Mouse (Mus musculus) bone marrow, adult 2 months (tissue): ENCODE measurements around the gene Camta2. TPM values are rescaled to one million over a fixed set of nuclear protein-coding genes. Genes with fewer than 3 reads are reported as not detected.

Experiments used
- H3K27ac ChIP-seq: fragments of 200-500 bp; 2 replicates; pipeline ENCODE4 v1.5.1; 2012; ENCODE audit warnings: low read depth, mild to moderate bottlenecking, control low read depth, inconsistent platforms, low read length; ENCODE audit not compliant: control insufficient read depth, poor library complexity, insufficient read depth
- H3K4me1 ChIP-seq: fragments of 200-500 bp; 2 replicates; pipeline ENCODE4 v1.6.1; 2011; ENCODE audit warnings: low read length; ENCODE audit not compliant: control insufficient read depth, insufficient read depth
- H3K4me3 ChIP-seq: fragments of 200-500 bp; replicated peaks from 2 replicates; pipeline ENCODE3; 2011; ENCODE audit warnings: mild to moderate bottlenecking, low read depth, low read length, control low read depth; ENCODE audit not compliant: control insufficient read depth
- CTCF ChIP-seq: fragments of 200-500 bp; IDR thresholded peaks from 2 replicates; pipeline ENCODE4 v1.5.1; 2011; ENCODE audit warnings: low read length, control low read depth; ENCODE audit not compliant: control insufficient read depth, insufficient read depth
- POLR2A ChIP-seq: fragments of 200-500 bp; IDR thresholded peaks from 2 replicates; pipeline ENCODE4 v1.6.1; 2011; ENCODE audit warnings: low read depth, mild to moderate bottlenecking, control low read depth, low read length, borderline replicate concordance; ENCODE audit not compliant: control insufficient read depth
- WGBS: fragments of 180-500 bp; shearing (Covaris S2); methylation state at CpG from one replicate; pipeline ENCODE4 v1.1.7; 2018; 5-methylcytosine and 5-hydroxymethylcytosine counted together
- polyA plus RNA-seq: library from polyadenylated mRNA; stranded (reverse); fragments of >200 nt; gene quantifications from 2 replicates; pipeline ENCODE4 v1.2.4, GENCODE M21; 2011; ENCODE audit warnings: low replicate concordance; ENCODE audit not compliant: missing spikeins, insufficient read depth, insufficient read length

Gene Camta2
- polyA plus RNA-seq, 1 experiment: 24.0 TPM

DNA sequence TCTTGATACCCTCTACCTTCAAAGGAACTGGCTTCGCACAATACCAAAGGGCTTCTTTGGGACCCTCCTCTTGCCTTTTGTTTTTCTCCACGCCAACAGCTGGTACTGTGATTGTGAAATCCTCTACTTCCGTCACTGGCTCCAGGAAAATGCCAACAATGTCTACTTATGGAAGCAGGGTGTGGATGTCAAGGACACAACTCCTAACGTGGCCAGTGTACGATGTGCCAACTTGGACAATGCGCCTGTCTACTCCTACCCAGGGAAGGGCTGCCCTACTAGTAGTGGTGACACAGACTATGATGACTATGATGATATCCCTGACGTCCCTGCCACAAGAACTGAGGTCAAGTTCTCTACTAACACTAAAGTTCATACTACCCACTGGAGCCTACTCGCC is 47.9 kb downstream of the Camta2 start:
- Histone ChIP-seq H3K4me3 (no peak overlapping the region), H3K27ac (no peak overlapping the region), H3K4me1 (peaks cover 2% of the 10 kb centered on the region; the same call in 1 of the 2 replicates)
- no peak for TF ChIP-seq POLR2A
- no peak for TF ChIP-seq CTCF
- 72% methylated on average over 8 of the region's 8 CpGs for WGBS

DNA sequence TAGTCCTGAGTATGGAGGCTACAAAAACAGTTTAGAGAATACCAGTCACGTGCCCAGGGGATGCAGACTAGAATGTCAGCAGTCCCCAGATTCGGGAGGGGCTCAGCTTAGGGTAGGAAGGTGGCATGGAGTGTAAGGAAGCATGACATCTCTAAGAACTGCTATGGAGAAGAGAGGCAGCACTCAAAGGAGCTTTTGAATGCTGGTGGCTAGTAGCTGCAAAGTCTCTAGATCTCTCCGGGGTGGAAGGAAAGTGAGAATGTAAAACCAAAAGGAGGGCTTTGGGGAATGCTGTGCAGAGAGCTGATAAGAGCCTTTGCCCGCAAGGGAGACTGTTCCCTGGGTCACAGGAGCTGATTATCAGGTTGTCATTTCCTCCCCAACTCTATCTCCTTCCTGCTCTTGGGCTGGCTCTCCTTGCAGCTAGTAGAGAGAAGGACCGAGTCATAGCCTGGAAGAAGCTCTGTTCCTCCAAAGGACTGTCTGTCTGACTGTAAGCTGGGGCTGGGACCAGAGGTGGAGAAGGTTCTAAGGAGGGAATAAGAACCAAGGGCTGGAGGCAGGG is 49.1 kb downstream of the Camta2 start, which contains the start of gene Gp1ba:
TSS of gene Gp1ba (plus strand) at position 409 of the 565 bp plus-strand sequence.
- TF ChIP-seq CTCF (no peak), POLR2A (no peak)
- WGBS: 6% methylated on average over 5 of the region's 5 CpGs
- peaks cover 2% of the 10 kb centered on the region; the same call in 1 of the 2 replicates for H3K4me1 ChIP-seq
- H3K4me3 ChIP-seq: no peak within 1 kb of the TSS
- H3K27ac ChIP-seq: peak within 1 kb of the TSS; percentile 24; the same call in 1 of the 2 replicates

DNA sequence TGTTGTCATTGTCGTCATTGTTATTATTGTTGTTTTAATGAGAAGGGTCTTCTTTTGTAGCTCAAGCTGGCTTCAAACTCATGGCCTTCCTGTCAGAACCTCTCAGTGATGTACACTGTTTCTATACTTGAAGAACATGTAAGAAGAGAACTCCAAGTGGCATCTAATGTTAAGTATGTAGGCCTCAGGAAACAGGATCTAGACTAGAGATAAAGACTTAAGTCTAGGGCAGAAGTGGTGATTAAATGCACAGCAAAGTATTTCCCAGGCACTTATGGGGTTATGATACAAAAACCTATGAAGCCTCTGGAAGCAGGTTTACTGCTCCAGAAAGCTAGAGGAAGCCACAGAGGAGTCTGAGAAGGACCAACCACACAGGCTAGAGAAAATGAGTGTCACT is 49.6 kb downstream of the Camta2 start:
- Histone ChIP-seq H3K27ac (peak overlapping the region; percentile 24; the same call in 1 of the 2 replicates), H3K4me1 (peaks cover 2% of the 10 kb centered on the region; the same call in 1 of the 2 replicates), H3K4me3 (no peak overlapping the region)
- TF ChIP-seq POLR2A (no peak), CTCF (no peak)
- WGBS: 64% methylated on average over 1 of the region's 1 CpGs

DNA sequence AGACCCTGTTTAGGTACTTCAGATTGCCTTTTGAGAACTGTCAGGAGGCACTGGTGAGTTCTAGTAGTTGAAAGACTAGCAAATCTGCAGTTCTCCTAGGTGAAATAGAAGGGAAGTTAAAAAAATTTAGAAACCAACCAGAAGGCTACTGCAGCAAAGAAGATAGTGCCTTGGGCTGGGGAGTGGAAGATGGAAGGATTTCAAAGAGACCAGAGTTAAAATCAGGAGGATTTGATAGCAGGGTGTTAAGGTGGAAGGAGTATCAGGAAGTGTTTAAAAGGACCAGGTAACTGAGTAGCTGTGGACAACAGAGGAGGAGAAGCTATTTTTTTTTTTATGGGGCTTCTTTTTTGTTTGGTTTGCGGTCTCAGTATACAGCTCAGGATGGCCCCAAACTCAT is 50.1 kb downstream of the Camta2 start:
- no peak overlapping the region for H3K27ac ChIP-seq
- no peak overlapping the region for H3K4me3 ChIP-seq
- 89% methylated on average over 1 of the region's 1 CpGs for WGBS
- peaks cover 2% of the 10 kb centered on the region; the same call in 1 of the 2 replicates for H3K4me1 ChIP-seq
- TF ChIP-seq CTCF (no peak), POLR2A (no peak)

DNA sequence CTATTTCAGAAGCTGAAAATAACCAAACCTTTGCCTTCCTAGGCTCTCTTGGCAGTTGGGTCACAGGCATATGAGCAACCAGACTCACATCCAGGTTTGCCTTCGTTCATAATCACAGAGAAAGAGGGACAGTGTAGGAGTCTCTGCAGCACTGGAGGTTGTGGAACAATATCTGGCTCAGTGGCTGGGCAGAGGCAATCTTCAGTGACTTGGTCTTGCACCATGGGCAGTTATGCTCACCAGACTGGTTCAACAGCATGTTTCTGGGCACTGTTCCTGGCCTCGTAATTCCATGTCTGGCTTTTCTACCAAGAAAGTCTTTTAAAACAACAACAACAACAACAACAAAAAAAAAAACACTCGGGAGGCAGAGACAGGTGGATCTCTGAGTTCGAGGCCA is 52.3 kb downstream of the Camta2 start:
- H3K27ac ChIP-seq: no peak overlapping the region
- H3K4me3 ChIP-seq: no peak overlapping the region
- WGBS: 78% methylated on average over 4 of the region's 4 CpGs
- no peak for TF ChIP-seq CTCF
- no peak for TF ChIP-seq POLR2A
- peaks cover 2% of the 10 kb centered on the region; the same call in 1 of the 2 replicates for H3K4me1 ChIP-seq

DNA sequence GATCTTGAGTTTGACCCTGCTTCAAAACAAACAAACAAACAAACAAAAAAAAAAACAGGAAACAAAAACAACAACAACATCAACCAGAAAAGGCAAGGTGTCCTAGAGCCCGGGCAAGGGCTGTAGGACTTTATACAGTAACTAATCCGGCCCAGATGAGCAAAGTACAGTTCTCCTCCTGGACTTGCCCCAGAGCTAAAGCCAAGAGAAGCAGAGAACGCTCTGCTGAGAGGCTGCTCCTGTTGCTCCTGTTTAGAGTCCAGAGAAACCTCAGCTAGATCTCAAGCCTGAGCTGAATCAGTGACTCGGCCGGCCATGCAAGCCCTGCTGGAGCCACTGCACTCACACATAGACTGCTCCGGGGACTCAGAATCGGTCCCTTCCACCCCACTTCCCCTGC is 57.8 kb downstream of the Camta2 start:
- Histone ChIP-seq H3K27ac (no peak overlapping the region), H3K4me1 (no peaks in the 10 kb centered on the region), H3K4me3 (no peak overlapping the region)
- 40% methylated on average over 7 of the region's 7 CpGs for WGBS
- no peak for TF ChIP-seq CTCF
- TF ChIP-seq POLR2A: no peak

DNA sequence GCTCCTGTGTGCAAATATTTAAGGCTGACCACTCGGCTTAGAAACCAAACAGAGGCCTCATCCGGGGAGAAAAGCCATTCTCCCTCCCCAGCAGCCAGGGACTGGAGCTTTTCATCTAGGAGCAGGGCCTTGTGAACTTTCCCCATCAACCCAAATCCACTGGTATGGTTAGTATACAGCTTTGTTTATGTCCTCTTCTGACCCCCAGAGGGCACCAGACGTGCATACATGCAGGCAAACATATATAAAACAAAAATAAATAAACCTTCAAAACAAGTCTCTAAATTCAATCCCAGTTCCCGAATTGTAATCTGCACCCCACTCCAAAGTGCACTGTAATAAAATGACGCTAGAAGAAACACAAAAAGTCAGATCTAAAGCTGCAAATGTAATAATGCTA is 58.3 kb downstream of the Camta2 start:
- TF ChIP-seq POLR2A: no peak
- TF ChIP-seq CTCF: peak; percentile 42
- 46% methylated on average over 5 of the region's 5 CpGs for WGBS
- H3K27ac ChIP-seq: no peak overlapping the region
- H3K4me3 ChIP-seq: no peak overlapping the region
- H3K4me1 ChIP-seq: no peaks in the 10 kb centered on the region

DNA sequence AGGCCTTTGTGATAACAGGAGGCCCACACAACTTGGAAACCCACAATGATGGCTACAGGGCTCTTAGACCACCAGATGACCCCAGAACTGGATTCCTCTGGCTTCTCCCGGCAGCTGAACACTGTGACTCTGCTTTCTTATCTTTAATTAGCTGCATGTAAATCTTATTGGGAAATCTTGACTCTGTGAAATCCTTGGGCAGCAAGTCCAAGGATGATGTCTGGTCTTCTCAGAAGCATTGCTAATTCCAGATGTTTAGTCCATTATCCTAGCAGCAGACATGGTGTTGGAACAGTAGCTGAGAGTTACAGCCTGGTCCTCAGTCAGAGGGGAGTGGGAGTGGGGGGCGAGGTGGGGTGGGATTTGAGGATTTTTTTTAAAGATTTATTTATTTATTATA is 59.5 kb downstream of the Camta2 start:
- H3K4me1 ChIP-seq: no peaks in the 10 kb centered on the region
- TF ChIP-seq CTCF (no peak), POLR2A (no peak)
- H3K4me3 ChIP-seq: no peak overlapping the region
- H3K27ac ChIP-seq: no peak overlapping the region
- WGBS: 61% methylated on average over 2 of the region's 2 CpGs

DNA sequence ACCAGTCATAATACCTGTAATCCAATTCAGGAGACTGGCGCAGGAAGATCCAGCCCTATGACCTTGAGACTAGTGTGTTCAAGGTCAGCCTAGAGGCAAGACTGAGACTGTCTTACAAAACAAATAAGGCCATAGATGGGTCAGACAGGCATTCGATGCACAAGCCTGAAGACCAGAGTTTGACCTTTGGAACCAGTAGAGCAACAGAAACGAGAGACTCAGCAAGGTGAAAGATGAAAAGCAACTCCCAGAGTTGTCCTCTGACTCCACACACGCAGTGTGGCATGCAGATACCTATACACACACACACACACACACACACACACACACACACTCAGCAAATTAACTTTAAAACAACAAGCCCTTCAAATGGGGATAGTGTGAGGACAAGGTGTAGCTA is 61.0 kb downstream of the Camta2 start:
- Histone ChIP-seq H3K4me1 (no peaks in the 10 kb centered on the region; the same call in 1 of the 2 replicates), H3K4me3 (no peak overlapping the region), H3K27ac (no peak overlapping the region)
- WGBS: 69% methylated on average over 4 of the region's 4 CpGs
- TF ChIP-seq CTCF (no peak), POLR2A (no peak)
